Mouse (Mus musculus) thymus, postnatal 14 days (tissue): ENCODE measurements around the gene Orm1.

ENCODE experiments used
- DNase-seq: peaks from one replicate; pipeline ENCODE4 v3.0.0; 2021

Orm1 gene

GRCm38 (mm10) chr4:63356981-63357570 is 12.7 kb downstream of the Orm1 start:
- DNase-seq, result no peak

- no peak for DNase-seq
Measured at GRCm38 (mm10) chr4:63359861-63360260, 15.5 kb downstream of the Orm1 start.

GRCm38 (mm10) chr4:63362150-63362549 is 17.8 kb downstream of the Orm1 start, which contains the start of gene Orm2:
Orm2 (plus strand) TSS chr4:63362449.
- DNase-seq, result no peak

- DNase-seq, result peak; percentile 90
Measured at GRCm38 (mm10) chr4:63368577-63368976, 24.2 kb downstream of the Orm1 start.

GRCm38 (mm10) chr4:63370897-63371296 is 26.5 kb downstream of the Orm1 start:
- DNase-seq, result no peak

- peak; percentile 82 for DNase-seq
Measured at GRCm38 (mm10) chr4:63371890-63372289, 27.5 kb downstream of the Orm1 start.

- DNase-seq, result no peak
Measured at GRCm38 (mm10) chr4:63373404-63373803, 29.0 kb downstream of the Orm1 start.

- no peak for DNase-seq
Measured at GRCm38 (mm10) chr4:63374331-63374730, 30.0 kb downstream of the Orm1 start.

GRCm38 (mm10) chr4:63375367-63375766 is 31.0 kb downstream of the Orm1 start:
- no peak for DNase-seq

- peak; percentile 56 for DNase-seq
Measured at GRCm38 (mm10) chr4:63377483-63377882, 33.1 kb downstream of the Orm1 start.

GRCm38 (mm10) chr4:63382676-63383369 is 38.5 kb downstream of the Orm1 start:
- no peak for DNase-seq

- DNase-seq, result no peak
Measured at GRCm38 (mm10) chr4:63383474-63383873, 39.1 kb downstream of the Orm1 start.

- DNase-seq, result no peak
Measured at GRCm38 (mm10) chr4:63384262-63384661, 39.9 kb downstream of the Orm1 start.

- no peak for DNase-seq
Measured at GRCm38 (mm10) chr4:63385253-63385652, 40.9 kb downstream of the Orm1 start.

GRCm38 (mm10) chr4:63385784-63386183 is 41.4 kb downstream of the Orm1 start:
- DNase-seq, result peak; percentile 88

GRCm38 (mm10) chr4:63388029-63388428 is 43.7 kb downstream of the Orm1 start:
- no peak for DNase-seq

- DNase-seq, result peak; percentile 70
Measured at GRCm38 (mm10) chr4:63389121-63389886, 44.9 kb downstream of the Orm1 start.

- no peak for DNase-seq
Measured at GRCm38 (mm10) chr4:63389887-63390528, 45.6 kb downstream of the Orm1 start.

GRCm38 (mm10) chr4:63391322-63391721 is 47.0 kb downstream of the Orm1 start:
- DNase-seq, result peak; percentile 74
